Mouse (Mus musculus): ENCODE measurements around the gene Pip4k2b.

Gene Pip4k2b

GRCm38 (mm10) chr11:97666221-97666620, 78.3 kb downstream of the Pip4k2b start:
- no peak for DNase-seq (ENCODE audit: low spot score)

GRCm38 (mm10) chr11:97665431-97665830, 79.1 kb downstream of the Pip4k2b start:
- no peak for DNase-seq (ENCODE audit: low spot score)

Measured in testis, postnatal 14 days (tissue).